ENCODE assay signal across 17 mouse cellular contexts in the genomic region with DNA sequence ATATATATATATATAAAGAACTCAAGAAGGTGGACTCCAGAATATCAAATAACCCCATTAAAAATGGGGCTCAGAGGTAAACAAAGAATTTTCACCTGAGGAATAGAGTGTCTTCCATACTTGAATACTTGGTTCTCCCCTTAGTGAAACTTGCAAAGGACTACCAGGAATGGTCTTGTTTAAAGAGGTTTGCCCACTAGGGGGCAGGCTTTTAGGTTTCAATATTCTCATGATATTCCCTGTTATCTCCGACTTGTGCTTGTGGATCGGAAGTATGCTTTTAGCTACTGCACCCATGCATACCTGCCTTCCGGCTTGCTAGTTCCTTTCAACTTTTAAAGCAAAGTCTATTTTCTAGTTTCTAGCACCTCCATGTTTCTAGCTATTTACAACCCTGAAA.
DNase-seq lines count a peak whose midpoint lies in the region; ATAC-seq and TF ChIP-seq lines count a peak whose summit lies in the region.
"Had no signal": no experiment of that assay in that cellular context is flagged by ENCODE, and none has a peak within 500 bp of the region (broad histone marks: within the 10 kb centered on the region; RNA-seq: fewer than 3 reads in every experiment).

No protein-coding gene starts in this region.

- TF ChIP-seq CTCF in liver, embryonic 14.5 days (IDR thresholded peaks at IDR 0.05; ENCODE audit: low read depth) = peak; percentile 24; the same call in 1 of the 2 replicates
- TF ChIP-seq CTCF in MEL (IDR thresholded peaks at IDR 0.05 in 2 of 3, conservative IDR thresholded peaks at IDR 0.05 in 1 of 3; ENCODE audit: control insufficient read depth in 1 of 3, insufficient read depth in 1 of 3, low read depth in 2 of 3, low read length in 3 of 3, poor library complexity in 1 of 3, severe bottlenecking in 1 of 3) = no peak; a peak in 1 of 6 replicates

- no peaks in the 10 kb centered on the region for H3K9me3 ChIP-seq in liver, embryonic 14.5 days (ENCODE audit: control insufficient read depth, low read length)
- no peaks in the 10 kb centered on the region for H3K9me3 ChIP-seq in liver, embryonic 11.5 days (ENCODE audit: control insufficient read depth, low read length)
- H3K9me3 ChIP-seq in MEL (replicated peaks; ENCODE audit: insufficient read depth, low read length) = no peaks in the 10 kb centered on the region
- H3K9me3 ChIP-seq: heart, embryonic 10.5 days; limb, embryonic 10.5 days; midbrain, embryonic 12.5 days had no signal

- no peak overlapping the region for H3K9ac ChIP-seq in liver, embryonic 14.5 days (replicated peaks)
- no peak overlapping the region for H3K9ac ChIP-seq in liver, embryonic 11.5 days (ENCODE audit: low read depth, low read length)
- no peak overlapping the region for H3K9ac ChIP-seq in MEL (ENCODE audit: control insufficient read depth, low read depth, low read length, poor library complexity, severe bottlenecking)
- H3K9ac ChIP-seq: midbrain, embryonic 12.5 days had no signal

- no peak overlapping the region for H3K27ac ChIP-seq in liver, embryonic 14.5 days
- H3K27ac ChIP-seq in liver, embryonic 11.5 days (ENCODE audit: low read depth, low read length) = no peak overlapping the region
- H3K27ac ChIP-seq in MEL (ENCODE audit: control insufficient read depth, low read depth, low read length) = no peak overlapping the region
- H3K27ac ChIP-seq: heart, embryonic 10.5 days; limb, embryonic 10.5 days; midbrain, embryonic 12.5 days had no signal

- H3K4me3 ChIP-seq in liver, embryonic 14.5 days (ENCODE audit: insufficient read depth in 1 of 2, low read depth in 2 of 2, low read length in 2 of 2) = no peak overlapping the region
- no peak overlapping the region for H3K4me3 ChIP-seq in liver, embryonic 11.5 days (ENCODE audit: low read depth, low read length)
- H3K4me3 ChIP-seq in MEL (ENCODE audit: control insufficient read depth in 1 of 2, insufficient read depth in 1 of 2, low read depth in 2 of 2, low read length in 2 of 2) = no peak overlapping the region
- H3K4me3 ChIP-seq: erythroblast, embryonic 14.5 days; heart, embryonic 10.5 days; limb, embryonic 10.5 days; midbrain, embryonic 12.5 days had no signal

- no peaks in the 10 kb centered on the region for H3K79me2 ChIP-seq in MEL (ENCODE audit: control insufficient read depth, insufficient read depth, low read length, poor library complexity)

- no peak for TF ChIP-seq EP300 in liver, embryonic 14.5 days (IDR thresholded peaks at IDR 0.05; ENCODE audit: low read depth)
- TF ChIP-seq EP300 in MEL (IDR thresholded peaks at IDR 0.05; ENCODE audit: low read depth in 1 of 2, low read length in 2 of 2) = no peak

- ATAC-seq in cerebellum, adult (ENCODE audit: insufficient number of reproducible peaks, low FRiP score, low TSS enrichment) = no peak
- ATAC-seq in liver, embryonic 14.5 days (ENCODE audit: insufficient read depth) = no peak
- no peak for ATAC-seq in liver, embryonic 11.5 days (replicated peaks; ENCODE audit: low FRiP score)
- ATAC-seq: activated CD4-positive, CD25-positive, alpha-beta regulatory T cell, adult 4 months; intestine, postnatal 0 days; lung, postnatal 0 days had no signal

- WGBS in liver, embryonic 14.5 days (ENCODE audit: insufficient replicate concordance) = 63% methylated on average over 3 of the region's 3 CpGs
- WGBS in liver, embryonic 11.5 days = 77% methylated on average over 3 of the region's 3 CpGs

- no peak for TF ChIP-seq POLR2A in MEL (IDR thresholded peaks at IDR 0.05; ENCODE audit: control insufficient read depth in 1 of 2, insufficient read depth in 1 of 2, low read depth in 1 of 2, low read length in 2 of 2, poor library complexity in 1 of 2)

- no peak for TF ChIP-seq RAD21 in MEL (IDR thresholded peaks at IDR 0.05; ENCODE audit: low read depth, low read length)

- H3K36me3 ChIP-seq in liver, embryonic 14.5 days (replicated peaks; ENCODE audit: control insufficient read depth, insufficient read depth, low read depth) = no peaks in the 10 kb centered on the region
- H3K36me3 ChIP-seq in liver, embryonic 11.5 days (ENCODE audit: control insufficient read depth, insufficient read depth, low read length) = no peaks in the 10 kb centered on the region
- H3K36me3 ChIP-seq in MEL (ENCODE audit: control insufficient read depth in 1 of 2, insufficient read depth in 2 of 2, low read length in 2 of 2) = no peaks in the 10 kb centered on the region
- H3K36me3 ChIP-seq: heart, embryonic 10.5 days; limb, embryonic 10.5 days; midbrain, embryonic 12.5 days had no signal

- peak; percentile 4 for DNase-seq in cerebellum, adult 11-12 months
- DNase-seq in liver, embryonic 14.5 days (ENCODE audit: low read depth in 3 of 3, low spot score in 3 of 3) = no peak
- no peak for DNase-seq in liver, embryonic 11.5 days (ENCODE audit: low spot score)
- DNase-seq in MEL (ENCODE audit: low read depth, low spot score) = peak; percentile 5
- DNase-seq in cerebellum, postnatal 14 days = peak; percentile 9 to 10
- DNase-seq in B cell, adult 2 months = no peak
- DNase-seq in right cerebral cortex, adult 2 months (ENCODE audit: low spot score in 2 of 2) = no peak
- DNase-seq: thymus, postnatal 25 days had no signal

- no peaks in the 10 kb centered on the region for H3K4me1 ChIP-seq in liver, embryonic 14.5 days (replicated peaks; ENCODE audit: control insufficient read depth in 2 of 2, insufficient read depth in 2 of 2, low read length in 1 of 2)
- H3K4me1 ChIP-seq in liver, embryonic 11.5 days (replicated peaks; ENCODE audit: control insufficient read depth, insufficient read depth, low read length) = no peaks in the 10 kb centered on the region
- H3K4me1 ChIP-seq in MEL (ENCODE audit: control insufficient read depth in 1 of 2, insufficient read depth in 2 of 2, low read length in 2 of 2) = no peaks in the 10 kb centered on the region
- H3K4me1 ChIP-seq: heart, embryonic 10.5 days; limb, embryonic 10.5 days; midbrain, embryonic 12.5 days had no signal

- no peaks in the 10 kb centered on the region for H3K27me3 ChIP-seq in liver, embryonic 14.5 days (ENCODE audit: control insufficient read depth, insufficient read depth, low read length)
- no peaks in the 10 kb centered on the region for H3K27me3 ChIP-seq in liver, embryonic 11.5 days (replicated peaks; ENCODE audit: control insufficient read depth, insufficient read depth, low read length)
- H3K27me3 ChIP-seq in MEL (ENCODE audit: control insufficient read depth in 1 of 2, insufficient read depth in 2 of 2, low read length in 2 of 2) = no peaks in the 10 kb centered on the region
- H3K27me3 ChIP-seq: CH12.LX; midbrain, embryonic 12.5 days had no signal

- H3K4me2 ChIP-seq in liver, embryonic 14.5 days (ENCODE audit: low read depth) = no peak overlapping the region
- no peak overlapping the region for H3K4me2 ChIP-seq in liver, embryonic 11.5 days
- H3K4me2 ChIP-seq: midbrain, embryonic 12.5 days had no signal

TF ChIP-seq in MEL, 35 proteins besides CTCF, POLR2A, EP300 and RAD21:
- TF ChIP-seq MYB (IDR thresholded peaks at IDR 0.05; ENCODE audit: low read depth, low read length) (no peak), POLR2AphosphoS2 (IDR thresholded peaks at IDR 0.05; ENCODE audit: low read length) (no peak), MYC (IDR thresholded peaks at IDR 0.05; ENCODE audit: low read depth, low read length) (no peak), CHD1 (IDR thresholded peaks at IDR 0.05; ENCODE audit: low read depth, low read length) (no peak), ETS1 (IDR thresholded peaks at IDR 0.05; ENCODE audit: low read depth, low read length) (no peak), SIN3A (IDR thresholded peaks at IDR 0.05; ENCODE audit: low read length) (no peak), MAFK (IDR thresholded peaks at IDR 0.05; ENCODE audit: borderline replicate concordance, low read depth, low read length) (no peak), JUND (IDR thresholded peaks at IDR 0.05; ENCODE audit: low read depth, low read length) (no peak), ZC3H11A (IDR thresholded peaks at IDR 0.05; ENCODE audit: low read depth, low read length) (no peak), CHD2 (IDR thresholded peaks at IDR 0.05; ENCODE audit: low read length) (no peak), MEF2A (IDR thresholded peaks at IDR 0.05; ENCODE audit: extremely low read depth, insufficient replicate concordance, low read depth, low read length, poor library complexity, severe bottlenecking) (no peak), E2F4 (IDR thresholded peaks at IDR 0.05; ENCODE audit: borderline replicate concordance, low read depth, low read length) (no peak), GATA1 (IDR thresholded peaks at IDR 0.05; ENCODE audit: low read depth, low read length) (no peak), MXI1 (IDR thresholded peaks at IDR 0.05; ENCODE audit: low read depth, low read length) (no peak), NELFE (IDR thresholded peaks at IDR 0.05; ENCODE audit: low read depth, low read length) (no peak)

Comparison
In these comparisons a context has a peak if more than half of its experiments do, and no peak if none do; other contexts are left out.
1. DNase-seq: peak in cerebellum, adult 11-12 months (single experiment), MEL (single experiment) and cerebellum, postnatal 14 days (2 of 2); none in liver, embryonic 14.5 days (0 of 3), liver, embryonic 11.5 days (single experiment), B cell, adult 2 months (0 of 2) and right cerebral cortex, adult 2 months (0 of 2).